Mouse (Mus musculus): Measurements from ENCODE around the gene Robo1. TPM values are rescaled to one million over a fixed set of nuclear protein-coding genes. Genes with fewer than 3 reads are reported as not detected.

Gene Robo1
- 1 to 10 TPM in 1 of 2 experiments, under 1 TPM in 1; 0.10 to 3.9 TPM for polyA plus RNA-seq (2017; shearing (Covaris generic))

GRCm38 (mm10) chr16:72307537-72308330, at the start of gene Robo1:
Gene Robo1 (plus strand): TSS chr16:72308306.

